In genomic region chr9:31240522-31241207, GRCm38 (mm10) we compare ENCODE assay signal across 27 mouse cellular contexts. TPM values are rescaled to one million over a fixed set of nuclear protein-coding genes. Genes with fewer than 3 reads are reported as not detected.
DNase-seq lines count a peak whose midpoint lies in the region; ATAC-seq and TF ChIP-seq lines count a peak whose summit lies in the region.
"Had no signal": no experiment of that assay in that cellular context is flagged by ENCODE, and none has a peak within 500 bp of the region (broad histone marks: within the 10 kb centered on the region; RNA-seq: fewer than 3 reads in every experiment).

No protein-coding gene starts in this region.

- ATAC-seq in kidney, embryonic 15.5 days (replicated peaks; ENCODE audit: low FRiP score): no peak
- no peak for ATAC-seq in midbrain, embryonic 11.5 days (ENCODE audit: low FRiP score)
- no peak for ATAC-seq in midbrain, embryonic 13.5 days
- ATAC-seq in lung, postnatal 0 days: peak; percentile 79
- ATAC-seq: CD4-positive, CD25-positive, alpha-beta regulatory T cell, adult 4 months; forebrain, embryonic 13.5 days; intestine, postnatal 0 days had no signal

- no peaks in the 10 kb centered on the region for H3K27me3 ChIP-seq in kidney, embryonic 15.5 days
- no peaks in the 10 kb centered on the region for H3K27me3 ChIP-seq in midbrain, embryonic 11.5 days (ENCODE audit: control insufficient read depth, insufficient read depth, low read length)
- H3K27me3 ChIP-seq in midbrain, embryonic 13.5 days: no peaks in the 10 kb centered on the region
- H3K27me3 ChIP-seq in lung, postnatal 0 days (replicated peaks; ENCODE audit: insufficient read depth, low read length): no peaks in the 10 kb centered on the region
- H3K27me3 ChIP-seq: forebrain, embryonic 13.5 days; hindbrain, embryonic 13.5 days; limb, embryonic 15.5 days; liver, embryonic 13.5 days had no signal

- 80% methylated on average over 8 of the region's 8 CpGs for WGBS in kidney, embryonic 15.5 days
- WGBS in midbrain, embryonic 11.5 days: 88% methylated on average over 8 of the region's 8 CpGs
- WGBS in midbrain, embryonic 13.5 days: 83% methylated on average over 8 of the region's 8 CpGs
- 52% methylated on average over 8 of the region's 8 CpGs for WGBS in lung, postnatal 0 days

- no peak for TF ChIP-seq EP300 in lung, postnatal 0 days (IDR thresholded peaks at IDR 0.05)

- 0 out of 2 replicates have a peak, but pooled peaks cover 4% of the 10 kb centered on the region for H3K4me1 ChIP-seq in kidney, embryonic 15.5 days
- no peaks in the 10 kb centered on the region for H3K4me1 ChIP-seq in midbrain, embryonic 11.5 days (ENCODE audit: control insufficient read depth, insufficient read depth, low read length)
- no peaks in the 10 kb centered on the region for H3K4me1 ChIP-seq in midbrain, embryonic 13.5 days (replicated peaks)
- peaks cover under 1% of the 10 kb centered on the region; the same call in 1 of the 2 replicates for H3K4me1 ChIP-seq in lung, postnatal 0 days (ENCODE audit: insufficient read depth, low read depth, low read length)
- H3K4me1 ChIP-seq: forebrain, embryonic 13.5 days; hindbrain, embryonic 13.5 days; limb, embryonic 10.5 days; limb, embryonic 15.5 days had no signal

- no peak overlapping the region for H3K9ac ChIP-seq in kidney, embryonic 15.5 days
- H3K9ac ChIP-seq in midbrain, embryonic 11.5 days (ENCODE audit: low read length): no peak overlapping the region
- H3K9ac ChIP-seq in midbrain, embryonic 13.5 days (replicated peaks): no peak overlapping the region
- H3K9ac ChIP-seq in lung, postnatal 0 days (replicated peaks; ENCODE audit: low read depth): no peak overlapping the region
- H3K9ac ChIP-seq: forebrain, embryonic 13.5 days; hindbrain, embryonic 13.5 days; limb, embryonic 15.5 days; liver, embryonic 13.5 days had no signal

- no peak for DNase-seq in kidney, adult 18-20 months
- peak; percentile 49 for DNase-seq in midbrain, embryonic 11.5 days (ENCODE audit: low spot score, missing footprints)
- peak; percentile 72 for DNase-seq in lung, postnatal 0 days (ENCODE audit: low spot score)
- DNase-seq in left cerebral cortex, postnatal 36 days (ENCODE audit: low spot score in 2 of 2): no peak
- DNase-seq in thymus, postnatal 4 days: no peak
- DNase-seq: cerebellum, adult 11 months; cerebellum, adult 9-10 months; cerebellum, postnatal 36 days; gastrocnemius, postnatal 10 days; heart, postnatal 4 days; kidney, postnatal 4 days; liver, embryonic 13.5 days; midbrain, embryonic 14.5 days; retina, postnatal 1 day; right cerebral cortex, postnatal 14 days; thymus, adult 18-20 months; thymus, postnatal 25 days had no signal

- no peaks in the 10 kb centered on the region for H3K36me3 ChIP-seq in kidney, embryonic 15.5 days
- no peaks in the 10 kb centered on the region for H3K36me3 ChIP-seq in midbrain, embryonic 11.5 days (ENCODE audit: control insufficient read depth, insufficient read depth, low read length)
- H3K36me3 ChIP-seq in midbrain, embryonic 13.5 days: no peaks in the 10 kb centered on the region
- no peaks in the 10 kb centered on the region for H3K36me3 ChIP-seq in lung, postnatal 0 days (ENCODE audit: insufficient read depth, low read length)
- H3K36me3 ChIP-seq: heart, embryonic 10.5 days; hindbrain, embryonic 13.5 days; limb, embryonic 10.5 days; limb, embryonic 15.5 days; liver, embryonic 13.5 days had no signal

- H3K4me2 ChIP-seq in kidney, embryonic 15.5 days: no peak overlapping the region
- no peak overlapping the region for H3K4me2 ChIP-seq in midbrain, embryonic 11.5 days
- no peak overlapping the region for H3K4me2 ChIP-seq in midbrain, embryonic 13.5 days (replicated peaks)
- no peak overlapping the region for H3K4me2 ChIP-seq in lung, postnatal 0 days (replicated peaks; ENCODE audit: low read depth, low read length)
- H3K4me2 ChIP-seq: forebrain, embryonic 13.5 days; hindbrain, embryonic 13.5 days; limb, embryonic 15.5 days; liver, embryonic 13.5 days had no signal

- TF ChIP-seq CTCF in lung, postnatal 0 days (IDR thresholded peaks at IDR 0.05): no peak

- intact Hi-C loops in left cerebral cortex, postnatal 36 days (cut with DNase I): no loop called here

- no peak overlapping the region for H3K4me3 ChIP-seq in kidney, embryonic 15.5 days (replicated peaks)
- H3K4me3 ChIP-seq in midbrain, embryonic 11.5 days (ENCODE audit: low read depth, low read length): no peak overlapping the region
- H3K4me3 ChIP-seq in midbrain, embryonic 13.5 days (replicated peaks): no peak overlapping the region
- no peak overlapping the region for H3K4me3 ChIP-seq in lung, postnatal 0 days (ENCODE audit: low read depth, low read length)
- H3K4me3 ChIP-seq: forebrain, embryonic 13.5 days; heart, embryonic 10.5 days; hindbrain, embryonic 13.5 days; limb, embryonic 10.5 days; limb, embryonic 15.5 days; liver, embryonic 13.5 days; megakaryocyte, embryonic 14.5 days had no signal

- 0 out of 2 replicates have a peak overlapping the region, but pooled peaks have one; percentile 18 for H3K27ac ChIP-seq in kidney, embryonic 15.5 days
- no peak overlapping the region for H3K27ac ChIP-seq in midbrain, embryonic 11.5 days (ENCODE audit: low read depth, low read length)
- no peak overlapping the region for H3K27ac ChIP-seq in midbrain, embryonic 13.5 days
- peak overlapping the region; percentile 35; the same call in 1 of the 2 replicates for H3K27ac ChIP-seq in lung, postnatal 0 days (ENCODE audit: low read length)
- H3K27ac ChIP-seq: forebrain, embryonic 13.5 days; heart, embryonic 10.5 days; hindbrain, embryonic 13.5 days; limb, embryonic 10.5 days; limb, embryonic 15.5 days; liver, embryonic 13.5 days had no signal

- no peaks in the 10 kb centered on the region for H3K9me3 ChIP-seq in kidney, embryonic 15.5 days (replicated peaks)
- no peaks in the 10 kb centered on the region for H3K9me3 ChIP-seq in midbrain, embryonic 11.5 days (ENCODE audit: control insufficient read depth, low read length)
- H3K9me3 ChIP-seq in midbrain, embryonic 13.5 days: no peaks in the 10 kb centered on the region
- H3K9me3 ChIP-seq in lung, postnatal 0 days (ENCODE audit: low read length): no peaks in the 10 kb centered on the region
- H3K9me3 ChIP-seq: forebrain, embryonic 13.5 days; heart, embryonic 10.5 days; hindbrain, embryonic 13.5 days; limb, embryonic 10.5 days; limb, embryonic 15.5 days; liver, embryonic 13.5 days had no signal

RNA-seq across cellular contexts. Expression of gene Aplp2, which starts 29.1 kb away (rescaled TPM):
- 325 and 336 TPM in 2 replicates for polyA plus RNA-seq in kidney, embryonic 15.5 days (2015; fragmentation: Nextera tagmentation; extraction: Ambion mirVana)
- polyA plus RNA-seq in midbrain, embryonic 11.5 days (2014; fragmentation: Nextera tagmentation; extraction: Ambion mirVana): 233 and 256 TPM in 2 replicates
- polyA plus RNA-seq in midbrain, embryonic 13.5 days (2015; fragmentation: Nextera tagmentation; extraction: Ambion mirVana): 233 and 270 TPM in 2 replicates
- 523 and 525 TPM in 2 replicates for polyA plus RNA-seq in lung, postnatal 0 days (2015; fragmentation: Nextera tagmentation; extraction: Ambion mirVana)
- 100 to 1,000 TPM; 563 to 569 TPM for total RNA-seq in left cerebral cortex, postnatal 36 days (2021)

RNA-seq across cellular contexts. Expression of gene Prdm10, which starts 39.7 kb away (rescaled TPM):
- 4.9 and 5.4 TPM in 2 replicates for polyA plus RNA-seq in kidney, embryonic 15.5 days (2015; fragmentation: Nextera tagmentation; extraction: Ambion mirVana)
- polyA plus RNA-seq in midbrain, embryonic 11.5 days (2014; fragmentation: Nextera tagmentation; extraction: Ambion mirVana): 6.8 and 7.9 TPM in 2 replicates
- polyA plus RNA-seq in midbrain, embryonic 13.5 days (2015; fragmentation: Nextera tagmentation; extraction: Ambion mirVana): 9.1 and 9.5 TPM in 2 replicates
- 1.2 and 1.5 TPM in 2 replicates for polyA plus RNA-seq in lung, postnatal 0 days (2015; fragmentation: Nextera tagmentation; extraction: Ambion mirVana)
- 10 to 100 TPM; 17.1 to 24.3 TPM for total RNA-seq in left cerebral cortex, postnatal 36 days (2021)

Comparison
In these comparisons a context has a peak if more than half of its experiments do, and no peak if none do; other contexts are left out.
1. H3K27ac ChIP-seq: peak in kidney, embryonic 15.5 days (single experiment) and lung, postnatal 0 days (single experiment); none in midbrain, embryonic 11.5 days (single experiment) and midbrain, embryonic 13.5 days (single experiment).
2. DNase-seq: peak in midbrain, embryonic 11.5 days (single experiment) and lung, postnatal 0 days (single experiment); none in kidney, adult 18-20 months (single experiment), left cerebral cortex, postnatal 36 days (0 of 2) and thymus, postnatal 4 days (single experiment).